Mouse (Mus musculus) midbrain, postnatal 0 days (tissue): Measurements from ENCODE around the gene Prpf19. TPM values are rescaled to one million over a fixed set of nuclear protein-coding genes. Genes with fewer than 3 reads are reported as not detected.

Source experiments
- ATAC-seq: fragments of 200-750 bp; cut with Nextera tagmentation; 2 replicates; pipeline ENCODE4 v1.8.0; 2017; ENCODE audit warnings: moderate number of reproducible peaks, mild to moderate bottlenecking, moderate TSS enrichment, moderate library complexity; ENCODE audit not compliant: low FRiP score
- DNase-seq: peaks from one replicate; pipeline ENCODE4 v3.0.0-alpha.2; 2015; ENCODE audit warnings: low spot score
- H3K27ac ChIP-seq: fragments of 300-500 bp; sonication (generic); 2 replicates; pipeline ENCODE4 v1.5.1; 2014; ENCODE audit warnings: low read depth, mild to moderate bottlenecking, low read length, mixed read lengths
- H3K27me3 ChIP-seq: fragments of 300-500 bp; sonication (generic); 2 replicates; pipeline ENCODE4 v1.6.1; 2014; ENCODE audit warnings: low read length, control low read depth, mixed read lengths; ENCODE audit not compliant: insufficient read depth
- H3K36me3 ChIP-seq: fragments of 300-500 bp; sonication (generic); 2 replicates; pipeline ENCODE4 v1.6.1; 2014; ENCODE audit warnings: low read length, control low read depth, mixed read lengths; ENCODE audit not compliant: insufficient read depth
- H3K4me1 ChIP-seq: fragments of 300-500 bp; sonication (generic); 2 replicates; pipeline ENCODE4 v1.6.1; 2014; ENCODE audit warnings: mild to moderate bottlenecking, control low read depth, antibody characterized with exemption, low read length, mixed read lengths; ENCODE audit not compliant: insufficient read depth
- H3K4me2 ChIP-seq: fragments of 300-500 bp; sonication (generic); 2 replicates; pipeline ENCODE4 v1.6.1; 2014; ENCODE audit warnings: low read depth, mild to moderate bottlenecking, low read length, mixed read lengths; ENCODE audit not compliant: poor library complexity, severe bottlenecking
- H3K4me3 ChIP-seq: fragments of 300-500 bp; sonication (generic); 2 replicates; pipeline ENCODE4 v1.5.1; 2014; ENCODE audit warnings: low read depth, mild to moderate bottlenecking, low read length, moderate library complexity
- H3K9ac ChIP-seq: fragments of 300-500 bp; sonication (generic); replicated peaks from 2 replicates; pipeline ENCODE4 v1.6.1; 2014; ENCODE audit warnings: mild to moderate bottlenecking, low read length, moderate library complexity, mixed read lengths; ENCODE audit not compliant: poor library complexity, severe bottlenecking
- H3K9me3 ChIP-seq: fragments of 300-500 bp; sonication (generic); 2 replicates; pipeline ENCODE4 v1.6.1; 2016; ENCODE audit warnings: low read length, control low read depth
- CTCF ChIP-seq: IDR thresholded peaks from 2 replicates; pipeline ENCODE4 v1.5.1; 2016; ENCODE audit warnings: antibody characterized with exemption, mild to moderate bottlenecking
- WGBS: fragments of 180-500 bp; shearing (Covaris S2); extraction: QIAGEN DNeasy Blood & Tissue Kit; methylation state at CpG from one replicate; pipeline ENCODE4 v1.1.7; 2014; 5-methylcytosine and 5-hydroxymethylcytosine counted together
- polyA plus RNA-seq: library from polyadenylated mRNA; unstranded; fragments of >200 nt; fragmentation: Nextera tagmentation; extraction: Ambion mirVana; gene quantifications from 2 replicates; pipeline ENCODE4 v1.2.1, GENCODE M21; 2015
- total RNA-seq: library from RNA; depleted of rRNA; stranded (reverse); fragments of >200 nt; gene quantifications from 2 replicates; pipeline ENCODE4 v1.2.3, GENCODE M21; 2014

Prpf19 gene
- total and polyA plus RNA-seq, 2 experiments from 2014 or later = 38.1 to 298 TPM

DNA sequence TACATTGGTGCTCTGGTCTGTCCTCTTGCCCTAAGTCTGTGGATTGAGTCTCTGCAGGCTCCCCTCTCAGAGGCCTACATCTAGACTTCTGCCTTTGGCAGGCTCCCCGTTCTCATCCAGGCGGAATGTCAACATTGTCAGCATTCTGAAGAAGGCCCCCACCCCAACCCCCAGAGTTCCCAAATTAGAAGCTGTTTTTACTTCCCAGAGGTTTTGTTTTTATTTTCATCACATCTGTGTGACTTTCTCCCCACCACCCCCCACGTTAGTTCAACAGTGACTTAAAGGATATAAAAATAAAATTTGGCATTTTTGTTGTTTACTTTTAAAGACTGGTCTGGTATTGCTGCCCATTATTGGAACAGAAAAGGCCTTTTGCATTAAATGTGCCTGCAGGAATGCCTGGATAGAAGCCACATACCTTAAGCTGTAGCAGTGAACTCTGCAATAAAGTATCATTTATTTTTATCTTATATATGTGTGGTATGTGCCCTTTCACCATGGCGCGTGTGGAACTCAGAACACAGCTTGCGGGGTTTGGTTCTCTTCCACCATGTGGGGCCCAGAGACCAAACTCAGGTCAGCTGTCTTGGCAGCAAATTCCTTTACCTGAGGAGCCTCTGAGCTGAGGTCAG, 14.2 kb downstream of the Prpf19 start:
- H3K4me3 ChIP-seq = no peak overlapping the region
- H3K9me3 ChIP-seq = no peaks in the 10 kb centered on the region
- peaks cover 30% of the 10 kb centered on the region for H3K36me3 ChIP-seq
- DNase-seq (no peak), ATAC-seq (no peak)
- 89% methylated on average over 6 of the region's 6 CpGs for WGBS
- no peaks in the 10 kb centered on the region for H3K27me3 ChIP-seq
- no peak overlapping the region for H3K27ac ChIP-seq
- H3K4me1 ChIP-seq = no peaks in the 10 kb centered on the region
- no peak overlapping the region for H3K4me2 ChIP-seq
- TF ChIP-seq CTCF = no peak
- H3K9ac ChIP-seq = no peak overlapping the region

- ATAC-seq (no peak), DNase-seq (no peak)
- H3K9ac ChIP-seq = no peak overlapping the region
- H3K4me1 ChIP-seq = peaks cover 6% of the 10 kb centered on the region; the same call in 1 of the 2 replicates
- H3K4me3 ChIP-seq = no peak overlapping the region
- no peaks in the 10 kb centered on the region for H3K36me3 ChIP-seq
- no peak for TF ChIP-seq CTCF
- no peaks in the 10 kb centered on the region for H3K9me3 ChIP-seq
- no peak overlapping the region for H3K27ac ChIP-seq
- no peaks in the 10 kb centered on the region for H3K27me3 ChIP-seq
- WGBS = 78% methylated on average over 7 of the region's 7 CpGs
- no peak overlapping the region for H3K4me2 ChIP-seq
Measured at GRCm38 (mm10) chr19:10914291-10914690, 19.3 kb downstream of the Prpf19 start.

- no peak for TF ChIP-seq CTCF
- Histone ChIP-seq H3K4me1 (peaks cover 6% of the 10 kb centered on the region; the same call in 1 of the 2 replicates), H3K4me3 (no peak overlapping the region), H3K9me3 (no peaks in the 10 kb centered on the region), H3K27ac (no peak overlapping the region), H3K36me3 (no peaks in the 10 kb centered on the region), H3K9ac (no peak overlapping the region), H3K4me2 (no peak overlapping the region), H3K27me3 (no peaks in the 10 kb centered on the region)
- ATAC-seq (no peak), DNase-seq (no peak)
- WGBS = 77% methylated on average over 2 of the region's 2 CpGs
Measured at GRCm38 (mm10) chr19:10914870-10915269, 19.8 kb downstream of the Prpf19 start.

DNA sequence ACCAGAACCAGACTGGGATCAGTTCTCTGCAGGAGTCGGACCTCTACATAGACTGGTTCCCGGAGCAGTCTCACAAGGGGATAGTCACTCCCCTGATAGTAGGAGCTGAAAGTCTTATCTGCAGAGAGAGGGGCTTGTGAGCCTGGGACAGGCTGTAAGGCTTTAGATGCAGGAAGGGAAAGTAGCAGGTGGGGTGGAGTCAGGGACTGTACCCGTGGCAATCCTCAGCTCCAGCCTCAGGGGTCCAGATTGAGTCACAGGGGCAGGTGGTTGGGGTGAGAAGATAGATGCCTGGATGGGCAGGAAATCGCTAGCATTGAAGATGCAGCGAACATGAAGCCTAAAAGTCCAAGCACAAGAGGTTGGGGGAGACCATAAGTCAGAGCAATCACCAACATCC, 21.5 kb downstream of the Prpf19 start:
- Histone ChIP-seq H3K4me2 (no peak overlapping the region), H3K36me3 (no peaks in the 10 kb centered on the region), H3K27ac (no peak overlapping the region), H3K9me3 (no peaks in the 10 kb centered on the region), H3K4me3 (no peak overlapping the region), H3K27me3 (no peaks in the 10 kb centered on the region), H3K4me1 (peaks cover 6% of the 10 kb centered on the region; the same call in 1 of the 2 replicates), H3K9ac (no peak overlapping the region)
- 71% methylated on average over 5 of the region's 5 CpGs for WGBS
- TF ChIP-seq CTCF = no peak
- no peak for DNase-seq
- ATAC-seq = no peak

DNA sequence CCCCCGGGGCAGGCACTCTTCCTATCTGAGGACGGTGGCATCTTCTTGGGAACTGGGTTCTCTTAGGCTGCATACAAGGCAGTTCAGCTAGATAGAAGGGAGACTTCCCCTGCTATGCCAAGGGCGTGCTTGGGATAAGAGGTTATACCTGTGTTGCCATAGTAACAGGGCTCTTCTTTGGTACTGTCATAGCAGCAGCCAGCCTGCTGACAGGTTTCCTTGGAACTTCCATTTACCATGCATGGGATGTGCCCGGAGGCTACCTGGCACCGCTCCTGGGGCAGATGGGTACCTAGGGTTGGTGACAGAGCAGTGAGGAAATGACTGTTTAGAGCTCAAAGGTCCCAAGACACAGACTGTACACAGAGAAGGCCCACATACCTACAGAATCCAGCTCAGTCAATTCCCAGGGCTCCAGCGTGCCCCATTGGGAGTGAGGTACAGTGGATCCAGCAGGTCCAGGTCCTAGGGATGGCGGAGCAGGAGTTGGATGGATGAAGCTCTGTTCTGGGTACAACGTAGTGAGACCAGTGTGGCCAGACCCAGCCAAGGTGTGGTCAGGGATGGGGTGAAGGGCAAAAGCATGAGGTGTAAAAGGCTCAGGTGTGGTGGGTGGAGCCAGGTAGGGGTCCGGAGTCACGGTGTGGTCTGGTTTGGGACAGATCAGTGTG, 23.4 kb downstream of the Prpf19 start:
- H3K4me1 ChIP-seq = peaks cover 6% of the 10 kb centered on the region; the same call in 1 of the 2 replicates
- H3K4me2 ChIP-seq = no peak overlapping the region
- no peaks in the 10 kb centered on the region for H3K36me3 ChIP-seq
- TF ChIP-seq CTCF = no peak
- no peaks in the 10 kb centered on the region for H3K27me3 ChIP-seq
- DNase-seq (peak; percentile 60), ATAC-seq (peak; percentile 66)
- H3K4me3 ChIP-seq = no peak overlapping the region
- H3K27ac ChIP-seq = peak overlapping the region; percentile 8
- H3K9me3 ChIP-seq = no peaks in the 10 kb centered on the region
- 81% methylated on average over 10 of the region's 10 CpGs for WGBS
- H3K9ac ChIP-seq = no peak overlapping the region

DNA sequence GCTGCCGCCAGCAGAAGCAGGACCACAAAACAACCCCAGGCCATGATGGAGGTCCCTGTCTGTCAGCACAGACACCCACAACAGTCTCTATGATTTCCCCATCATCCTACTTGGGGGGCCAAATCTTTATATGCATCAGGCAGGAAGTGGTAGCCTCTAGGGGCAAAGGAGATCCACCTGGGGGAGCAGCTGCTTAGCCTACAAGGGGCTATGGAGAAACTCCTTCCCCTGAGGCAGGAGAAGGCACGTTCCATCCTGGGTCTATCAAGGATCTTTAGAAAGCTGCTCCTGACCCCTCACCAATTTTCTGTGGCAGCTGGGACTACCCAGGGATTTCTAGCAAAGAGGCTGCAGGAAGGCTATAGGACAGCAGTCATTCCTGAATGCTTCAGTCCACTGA, 25.5 kb downstream of the Prpf19 start, which contains the start of gene Zp1:
TSS of gene Zp1 (minus strand) at position 101 of the 400 bp plus-strand sequence.
- no peak within 1 kb of the TSS for H3K4me3 ChIP-seq
- no peak within 1 kb of the TSS for H3K4me2 ChIP-seq
- peaks cover 6% of the 10 kb centered on the region; the same call in 1 of the 2 replicates for H3K4me1 ChIP-seq
- DNase-seq (no peak), ATAC-seq (no peak)
- no peak within 1 kb of the TSS for H3K27ac ChIP-seq
- no peaks in the 10 kb centered on the region for H3K27me3 ChIP-seq
- no peak within 1 kb of the TSS for H3K9ac ChIP-seq
- H3K36me3 ChIP-seq = no peaks in the 10 kb centered on the region
- 64% methylated on average over 2 of the region's 2 CpGs for WGBS
- no peaks in the 10 kb centered on the region for H3K9me3 ChIP-seq
- no peak for TF ChIP-seq CTCF
